Mouse (Mus musculus) lung, adult 2 months (tissue): ENCODE measurements around the gene Vmn1r223. TPM values are rescaled to one million over a fixed set of nuclear protein-coding genes. Genes with fewer than 3 reads are reported as not detected.
"Not testable (repeated sequence)": the region's sequence is repeated elsewhere in the genome, so short reads cannot be mapped to it uniquely, and the experiment has no call there.

Experiments used
- DNase-seq: peaks from one replicate; pipeline ENCODE4 v3.0.0; 2022
- H3K4me1 ChIP-seq: fragments of 200-500 bp; 2 replicates; pipeline ENCODE4 v1.6.1; 2011; ENCODE audit warnings: low read length; ENCODE audit not compliant: control insufficient read depth, insufficient read depth
- H3K4me3 ChIP-seq: fragments of 200-500 bp; replicated peaks from 2 replicates; pipeline ENCODE3; 2011; ENCODE audit warnings: low read depth, mild to moderate bottlenecking, control low read depth, low read length; ENCODE audit errors: extremely low read depth
- CTCF ChIP-seq: fragments of 200-500 bp; IDR thresholded peaks from 2 replicates; pipeline ENCODE4 v1.5.1; 2011; ENCODE audit warnings: mild to moderate bottlenecking, low read length, control low read depth; ENCODE audit not compliant: insufficient read depth
- POLR2A ChIP-seq: fragments of 200-500 bp; IDR thresholded peaks from 2 replicates; pipeline ENCODE4 v1.6.1; 2011; ENCODE audit warnings: low read depth, mild to moderate bottlenecking, control low read depth, low read length, borderline replicate concordance; ENCODE audit errors: extremely low read depth
- WGBS: fragments of 180-500 bp; shearing (Covaris S2); methylation state at CpG from one replicate; pipeline ENCODE4 v1.1.7; 2018; 5-methylcytosine and 5-hydroxymethylcytosine counted together
- polyA plus RNA-seq: library from polyadenylated mRNA; depleted of rRNA; stranded (reverse); fragments of >200 nt; gene quantifications from 2 replicates; pipeline ENCODE4 v1.2.3, GENCODE M21; 2012; rRNA removed

Gene Vmn1r223
- not detected in 2 replicates for polyA plus RNA-seq

- 67% methylated on average over 1 of the region's 1 CpGs for WGBS
Measured at GRCm38 (mm10) chr13:23246834-23247233, at the start of gene Vmn1r223. TSS of gene Vmn1r223 (plus strand) at chr13:23247134.

DNA sequence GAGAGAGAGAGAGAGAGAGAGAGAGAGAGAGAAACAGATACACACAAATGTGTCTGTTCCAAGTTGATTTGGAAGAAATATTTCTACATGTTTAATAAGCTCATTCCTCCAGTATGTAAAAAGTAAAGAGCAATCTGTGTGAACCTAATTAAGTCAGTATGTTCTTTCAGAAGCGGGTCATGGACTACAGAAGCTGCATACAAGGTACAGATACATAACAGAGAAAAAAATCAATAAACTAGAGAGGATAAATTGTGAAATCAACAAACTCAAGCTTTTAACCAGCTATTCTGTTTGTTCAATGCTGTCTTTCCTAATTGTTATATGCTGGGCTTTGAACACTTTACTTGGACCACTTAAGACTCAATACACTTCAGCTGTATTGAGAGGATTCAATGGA lies 43.0 kb upstream of the Vmn1r223 start:
- H3K4me1 ChIP-seq, DNase-seq, H3K4me3 ChIP-seq: not testable (repeated sequence)
- WGBS, result 75% methylated on average over 1 of the region's 1 CpGs

More at GRCm38 (mm10) chr13:23246834-23247233, at the start of gene Vmn1r223:
- H3K4me1 ChIP-seq, H3K4me3 ChIP-seq, DNase-seq: not testable (repeated sequence)

DNA sequence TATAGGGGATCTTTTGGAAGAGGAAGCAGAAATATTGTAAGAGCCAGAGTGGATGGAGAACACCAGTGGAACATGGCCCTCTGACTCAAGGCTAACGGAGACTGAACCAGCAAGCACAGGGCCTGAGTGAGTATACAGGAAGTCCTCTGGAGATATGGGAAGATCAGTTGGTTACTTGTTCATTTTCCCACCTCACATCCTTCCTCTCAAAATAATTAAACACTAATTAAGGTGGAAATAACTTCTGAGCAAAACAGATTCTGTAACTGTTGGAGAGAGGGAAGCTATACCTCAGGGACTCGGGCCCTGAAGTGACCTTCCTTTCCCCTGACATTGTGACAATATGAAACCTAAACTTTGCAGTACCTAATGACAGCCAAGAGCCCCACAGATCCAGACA lies 33.1 kb upstream of the Vmn1r223 start, which contains the start of gene Vmn1r221:
Gene Vmn1r221, plus strand, starts transcription at position 301 of the 400 bp plus-strand sequence.
- H3K4me1 ChIP-seq, DNase-seq, H3K4me3 ChIP-seq: not testable (repeated sequence)
- 59% methylated on average over 2 of the region's 2 CpGs for WGBS

DNA sequence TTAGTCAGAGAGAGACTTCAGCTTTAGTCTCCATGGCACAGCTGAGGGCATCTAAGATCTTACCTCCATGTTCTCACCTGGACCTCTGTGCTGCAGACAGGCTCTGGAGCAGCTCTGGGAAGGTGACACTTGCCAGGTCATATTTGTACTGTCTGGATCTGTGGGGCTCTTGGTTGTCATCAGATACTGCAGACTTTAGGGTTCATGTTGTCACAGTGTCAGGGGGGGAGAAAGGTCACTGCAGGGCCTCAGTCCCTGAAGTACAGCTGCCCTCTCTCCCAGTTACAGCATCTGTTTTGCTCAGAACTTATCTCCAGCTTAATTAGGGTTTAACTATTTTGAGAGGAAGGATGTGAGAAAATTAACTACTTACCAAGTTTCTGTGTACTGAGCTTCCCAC lies 11.1 kb upstream of the Vmn1r223 start, which contains the start of gene Vmn1r222:
Gene Vmn1r222, minus strand, starts transcription at position 101 of the 400 bp plus-strand sequence.
- H3K4me3 ChIP-seq, H3K4me1 ChIP-seq, DNase-seq: not testable (repeated sequence)

DNA sequence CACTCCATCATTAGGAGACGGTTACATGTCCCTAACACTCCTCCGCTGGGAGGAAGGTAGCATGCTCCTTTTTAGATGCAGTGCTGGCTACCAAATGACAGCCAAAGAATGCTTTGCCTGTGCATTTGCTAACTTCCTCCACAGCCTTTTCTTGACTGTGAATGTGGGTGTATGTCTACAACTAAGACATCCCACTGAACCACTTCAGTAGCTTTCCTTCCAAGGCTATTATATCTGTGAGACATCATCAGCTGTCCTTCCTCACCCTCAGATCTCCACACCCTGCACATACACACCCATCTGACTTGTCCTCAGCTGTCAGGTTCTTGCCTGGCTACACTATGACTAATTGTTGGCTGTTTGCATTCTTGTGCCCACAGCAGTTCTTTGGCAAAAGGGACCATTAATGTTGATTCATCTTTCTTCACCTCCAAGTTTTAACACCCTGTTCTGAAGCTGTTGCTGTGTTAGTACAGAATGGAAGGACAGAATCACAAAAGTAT lies 11.7 kb downstream of the Vmn1r223 start:
- 70% methylated on average over 2 of the region's 2 CpGs for WGBS
- DNase-seq, result no peak
- Histone ChIP-seq H3K4me3 (no peak overlapping the region), H3K4me1 (no peaks in the 10 kb centered on the region)
- no peak for TF ChIP-seq POLR2A

DNA sequence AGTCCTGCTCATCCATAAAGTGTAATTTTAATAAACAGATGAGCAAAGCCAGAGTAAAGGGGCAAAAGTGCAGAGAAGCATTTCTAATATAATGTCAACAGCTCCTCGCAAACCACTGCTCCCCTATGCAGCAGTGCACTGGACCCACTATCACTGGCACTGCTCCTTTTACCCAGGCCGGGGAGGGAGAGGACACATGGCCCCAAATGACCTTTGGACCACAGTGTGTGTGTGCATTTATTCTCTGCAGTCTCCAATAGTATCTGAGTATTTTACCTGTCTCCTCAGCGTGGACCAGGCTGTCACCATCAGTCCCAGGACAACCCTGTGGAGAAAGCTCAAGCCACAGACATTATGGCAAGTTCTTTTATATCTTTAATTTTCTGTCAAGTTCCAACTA lies 21.7 kb downstream of the Vmn1r223 start:
- not testable (repeated sequence) for H3K4me3 ChIP-seq, H3K4me1 ChIP-seq, DNase-seq
- WGBS, result 73% methylated on average over 3 of the region's 3 CpGs

- not testable (repeated sequence) for H3K4me3 ChIP-seq, H3K4me1 ChIP-seq, DNase-seq
- WGBS, result 37% methylated on average over 4 of the region's 4 CpGs
Measured at GRCm38 (mm10) chr13:23269127-23269526, 22.2 kb downstream of the Vmn1r223 start.

- DNase-seq, result no peak
- H3K4me1 ChIP-seq, result no peaks in the 10 kb centered on the region
- TF ChIP-seq POLR2A, result no peak
- TF ChIP-seq CTCF, result no peak
- H3K4me3 ChIP-seq, result no peak overlapping the region
- 22% methylated on average over 11 of the region's 11 CpGs for WGBS
Measured at GRCm38 (mm10) chr13:23269681-23270080, 22.7 kb downstream of the Vmn1r223 start.

GRCm38 (mm10) chr13:23270321-23271101 lies 23.6 kb downstream of the Vmn1r223 start:
- TF ChIP-seq POLR2A, result no peak
- no peak for TF ChIP-seq CTCF
- no peak overlapping the region for H3K4me3 ChIP-seq
- 5% methylated on average over 34 of the region's 34 CpGs for WGBS
- no peaks in the 10 kb centered on the region for H3K4me1 ChIP-seq
- DNase-seq, result no peak

DNA sequence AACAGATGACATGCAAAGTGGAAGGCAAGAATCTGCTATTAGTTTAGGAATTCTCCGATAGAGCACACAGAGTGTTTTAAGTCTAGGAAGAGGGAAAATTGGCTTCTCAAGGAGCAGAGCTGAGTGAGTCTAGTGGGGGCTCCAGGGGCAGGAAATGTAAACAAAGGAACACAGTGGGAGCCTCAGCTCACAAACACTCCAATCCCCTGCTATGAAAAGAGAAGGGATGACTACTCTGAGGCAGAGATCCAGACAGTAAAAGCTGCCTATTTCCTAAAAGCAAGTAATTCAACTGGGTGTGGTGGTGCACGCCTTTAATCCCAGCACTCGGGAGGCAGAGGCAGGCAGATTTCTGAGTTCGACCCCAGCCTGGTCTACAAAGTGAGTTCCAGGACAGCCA lies 32.6 kb downstream of the Vmn1r223 start:
- Histone ChIP-seq H3K4me1 (no peaks in the 10 kb centered on the region), H3K4me3 (no peak overlapping the region)
- no peak for TF ChIP-seq POLR2A
- no peak for TF ChIP-seq CTCF
- WGBS, result 79% methylated on average over 4 of the region's 4 CpGs
- DNase-seq, result no peak

- 87% methylated on average over 3 of the region's 3 CpGs for WGBS
- TF ChIP-seq POLR2A, result no peak
- TF ChIP-seq CTCF, result no peak
- Histone ChIP-seq H3K4me1 (no peaks in the 10 kb centered on the region), H3K4me3 (no peak overlapping the region)
- DNase-seq, result no peak
Measured at GRCm38 (mm10) chr13:23279992-23280391, 33.1 kb downstream of the Vmn1r223 start.
